Mouse (Mus musculus) liver, embryonic 16.5 days (tissue): ENCODE measurements around the gene 1300017J02Rik. TPM values are rescaled to one million over a fixed set of nuclear protein-coding genes. Genes with fewer than 3 reads are reported as not detected.
A peak's percentile ranks its signal among the peaks of the same experiment; 100 is the strongest.

Experiments
- ATAC-seq: fragments of 200-750 bp; cut with Nextera tagmentation; 2 replicates; pipeline ENCODE4 v1.8.0; 2017; ENCODE audit warnings: low read depth, mild to moderate bottlenecking, moderate number of reproducible peaks, moderate library complexity
- H3K27ac ChIP-seq: fragments of 300-500 bp; sonication (generic); 2 replicates; pipeline ENCODE4 v1.5.1; 2014; ENCODE audit warnings: mild to moderate bottlenecking, low read length
- H3K27me3 ChIP-seq: fragments of 300-500 bp; sonication (generic); 2 replicates; pipeline ENCODE4 v1.6.1; 2014; ENCODE audit warnings: low read depth, low read length, mixed read lengths; ENCODE audit not compliant: control insufficient read depth, insufficient read depth
- H3K36me3 ChIP-seq: fragments of 300-500 bp; sonication (generic); 2 replicates; pipeline ENCODE4 v1.6.1; 2014; ENCODE audit warnings: mild to moderate bottlenecking; ENCODE audit not compliant: control insufficient read depth, insufficient read depth
- H3K4me1 ChIP-seq: fragments of 300-500 bp; sonication (generic); 2 replicates; pipeline ENCODE4 v1.6.1; 2014; ENCODE audit warnings: low read depth, low read length, mixed read lengths; ENCODE audit not compliant: control insufficient read depth
- H3K4me2 ChIP-seq: fragments of 300-500 bp; sonication (generic); 2 replicates; pipeline ENCODE4 v1.6.1; 2014; ENCODE audit warnings: low read depth, low read length, mixed read lengths
- H3K4me3 ChIP-seq: fragments of 300-500 bp; sonication (generic); 2 replicates; pipeline ENCODE4 v1.5.1; 2014; ENCODE audit warnings: low read depth, mild to moderate bottlenecking, low read length
- H3K9ac ChIP-seq: fragments of 300-500 bp; sonication (generic); 2 replicates; pipeline ENCODE4 v1.6.1; 2014; ENCODE audit warnings: low read depth, low read length
- H3K9me3 ChIP-seq: fragments of 300-500 bp; sonication (generic); replicated peaks from 2 replicates; pipeline ENCODE4 v1.6.1; 2016; ENCODE audit warnings: low read length; ENCODE audit not compliant: control insufficient read depth
- WGBS: fragments of 180-500 bp; shearing (Covaris S2); extraction: QIAGEN DNeasy Blood & Tissue Kit; methylation state at CpG from one replicate; pipeline ENCODE4 v1.1.7; 2014; ENCODE audit not compliant: insufficient replicate concordance; 5-methylcytosine and 5-hydroxymethylcytosine counted together
- polyA plus RNA-seq: library from polyadenylated mRNA; unstranded; fragments of >200 nt; fragmentation: Nextera tagmentation; extraction: Ambion mirVana; gene quantifications from 2 replicates; pipeline ENCODE4 v1.2.1, GENCODE M21; 2015

Gene 1300017J02Rik
- polyA plus RNA-seq, 1 experiment from 2014 or later, result 113 TPM

- Histone ChIP-seq H3K27ac (no peak overlapping the region), H3K9me3 (no peaks in the 10 kb centered on the region), H3K4me3 (no peak overlapping the region), H3K36me3 (no peaks in the 10 kb centered on the region), H3K27me3 (no peaks in the 10 kb centered on the region), H3K9ac (no peak overlapping the region), H3K4me1 (no peaks in the 10 kb centered on the region), H3K4me2 (no peak overlapping the region)
- 41% methylated on average over 2 of the region's 2 CpGs for WGBS
- ATAC-seq, result no peak
Observed at GRCm38 (mm10) chr9:103213631-103214030, 91.3 kb downstream of the 1300017J02Rik start.

- no peaks in the 10 kb centered on the region for H3K27me3 ChIP-seq
- WGBS, result 75% methylated on average over 28 of the region's 28 CpGs
- no peak overlapping the region for H3K9ac ChIP-seq
- H3K4me1 ChIP-seq, result no peaks in the 10 kb centered on the region
- no peak overlapping the region for H3K4me3 ChIP-seq
- H3K27ac ChIP-seq, result no peak overlapping the region
- ATAC-seq, result no peak
- no peak overlapping the region for H3K4me2 ChIP-seq
- no peaks in the 10 kb centered on the region for H3K36me3 ChIP-seq
- H3K9me3 ChIP-seq, result no peaks in the 10 kb centered on the region
Observed at GRCm38 (mm10) chr9:103212654-103213420, 92.0 kb downstream of the 1300017J02Rik start.

GRCm38 (mm10) chr9:103208802-103209423 is 96.0 kb downstream of the 1300017J02Rik start:
- Histone ChIP-seq H3K27me3 (no peaks in the 10 kb centered on the region), H3K27ac (no peak overlapping the region), H3K9ac (no peak overlapping the region), H3K36me3 (no peaks in the 10 kb centered on the region), H3K4me1 (peaks cover 10% of the 10 kb centered on the region; the same call in 1 of the 2 replicates), H3K4me3 (no peak overlapping the region), H3K9me3 (no peaks in the 10 kb centered on the region), H3K4me2 (no peak overlapping the region)
- 58% methylated on average over 6 of the region's 6 CpGs for WGBS
- ATAC-seq, result no peak

GRCm38 (mm10) chr9:103207846-103208245 is 97.0 kb downstream of the 1300017J02Rik start:
- H3K9ac ChIP-seq, result no peak overlapping the region
- no peaks in the 10 kb centered on the region for H3K27me3 ChIP-seq
- H3K9me3 ChIP-seq, result no peaks in the 10 kb centered on the region
- ATAC-seq, result peak; percentile 62
- H3K4me1 ChIP-seq, result peaks cover 10% of the 10 kb centered on the region; the same call in 1 of the 2 replicates
- 8% methylated on average over 16 of the region's 16 CpGs for WGBS
- 0 out of 2 replicates have a peak overlapping the region, but pooled peaks have one; percentile 22 for H3K4me2 ChIP-seq
- no peak overlapping the region for H3K4me3 ChIP-seq
- H3K36me3 ChIP-seq, result no peaks in the 10 kb centered on the region
- H3K27ac ChIP-seq, result no peak overlapping the region

GRCm38 (mm10) chr9:103205786-103206185 is 99.1 kb downstream of the 1300017J02Rik start:
- 63% methylated on average over 5 of the region's 5 CpGs for WGBS
- no peak overlapping the region for H3K4me3 ChIP-seq
- no peaks in the 10 kb centered on the region for H3K9me3 ChIP-seq
- ATAC-seq, result no peak
- H3K9ac ChIP-seq, result no peak overlapping the region
- H3K27ac ChIP-seq, result peak overlapping the region; percentile 12; the same call in 1 of the 2 replicates
- peaks cover 13% of the 10 kb centered on the region; the same call in 1 of the 2 replicates for H3K4me1 ChIP-seq
- H3K36me3 ChIP-seq, result no peaks in the 10 kb centered on the region
- no peaks in the 10 kb centered on the region for H3K27me3 ChIP-seq
- H3K4me2 ChIP-seq, result no peak overlapping the region

- Histone ChIP-seq H3K4me3 (peak within 1 kb of the TSS; percentile 86), H3K4me2 (peak within 1 kb of the TSS; percentile 84), H3K9me3 (no peaks in the 10 kb centered on the region), H3K27ac (0 out of 2 replicates have a peak within 1 kb of the TSS, but pooled peaks have one; percentile 58), H3K27me3 (no peaks in the 10 kb centered on the region), H3K4me1 (peaks cover 13% of the 10 kb centered on the region; the same call in 1 of the 2 replicates), H3K9ac (peak within 1 kb of the TSS; percentile 81), H3K36me3 (peaks cover 9% of the 10 kb centered on the region; the same call in 1 of the 2 replicates)
- WGBS, result under 1% methylated on average over 45 of the region's 45 CpGs
- peak; percentile 97 for ATAC-seq
Observed at GRCm38 (mm10) chr9:103201561-103202260, 103.2 kb downstream of the 1300017J02Rik start, which contains the start of gene Srprb. Gene Srprb, minus strand, starts transcription at chr9:103202137.

Other genes starting within 250 kb of the 1300017J02Rik start
- 0.13 and 0.27 TPM in 2 replicates for gene Rab6b, start 193.3 kb downstream of the 1300017J02Rik start, polyA plus RNA-seq
- gene Srprb, start 102.9 kb downstream of the 1300017J02Rik start, polyA plus RNA-seq, result 16.9 and 17.2 TPM in 2 replicates
- 1.8 and 3.4 TPM in 2 replicates for gene Gm20425, start 74.8 kb downstream of the 1300017J02Rik start, polyA plus RNA-seq
- 18,368 and 22,262 TPM in 2 replicates for gene Trf, start 74.6 kb downstream of the 1300017J02Rik start, polyA plus RNA-seq
- gene Topbp1, start 133 bp upstream of the 1300017J02Rik start, polyA plus RNA-seq, result 29.2 and 29.4 TPM in 2 replicates
- 41.2 and 41.8 TPM in 2 replicates for gene Cdv3, start 60.8 kb upstream of the 1300017J02Rik start, polyA plus RNA-seq
- gene Bfsp2, start 175.3 kb upstream of the 1300017J02Rik start, polyA plus RNA-seq, result 3.9 and 5.4 TPM in 2 replicates